Mouse (Mus musculus) right cerebral cortex, postnatal 10 days (tissue): Measurements from ENCODE around the gene Ubash3b.
A peak's percentile ranks its signal among the peaks of the same experiment; 100 is the strongest.

ENCODE experiments used
- DNase-seq, 2 experiments: peaks; one replicate each; pipeline ENCODE4 v3.0.0; 2021; ENCODE audit warnings: low spot score in 2 of 2

The Ubash3b gene

DNA sequence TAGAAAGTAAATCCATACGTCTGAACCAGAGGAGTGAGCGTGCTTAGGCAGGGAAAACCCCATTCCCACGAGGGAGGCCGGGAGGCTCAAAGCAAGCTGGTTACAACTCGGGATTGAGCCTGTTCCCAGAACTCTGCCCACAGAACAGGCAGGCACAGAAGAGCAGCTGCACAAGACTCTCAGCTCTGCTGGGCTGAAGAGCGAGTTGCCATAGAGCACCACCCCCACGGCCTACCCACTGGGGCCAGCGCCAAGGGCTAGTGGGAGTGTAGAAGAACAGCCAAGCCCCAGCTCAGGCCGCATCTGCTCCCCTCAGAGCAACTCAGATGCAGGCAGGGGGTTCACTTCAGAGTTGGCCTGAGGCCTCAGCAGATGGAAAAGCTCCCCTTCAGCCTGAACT, 107.3 kb downstream of the Ubash3b start:
- peak; percentile 90 for DNase-seq

DNA sequence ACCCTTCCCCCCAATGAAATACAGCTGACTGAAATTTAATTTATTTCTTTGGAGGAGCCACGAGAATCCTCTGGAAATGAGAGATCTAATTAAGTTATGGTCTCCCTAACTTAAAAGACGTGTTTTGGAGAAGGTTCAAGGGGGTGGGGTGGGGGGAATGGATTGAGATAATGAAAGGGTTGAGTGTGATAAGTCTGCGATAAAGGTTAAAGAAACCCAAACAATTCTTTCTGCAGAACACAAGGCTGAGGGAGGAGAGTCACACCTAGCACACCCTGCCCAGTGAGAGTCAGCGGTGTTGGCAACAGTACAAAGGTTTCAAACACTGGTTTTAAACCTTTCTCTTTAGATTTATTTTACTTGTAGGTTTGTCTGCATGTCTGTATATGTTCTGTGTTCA, 108.0 kb downstream of the Ubash3b start:
- no peak for DNase-seq

DNA sequence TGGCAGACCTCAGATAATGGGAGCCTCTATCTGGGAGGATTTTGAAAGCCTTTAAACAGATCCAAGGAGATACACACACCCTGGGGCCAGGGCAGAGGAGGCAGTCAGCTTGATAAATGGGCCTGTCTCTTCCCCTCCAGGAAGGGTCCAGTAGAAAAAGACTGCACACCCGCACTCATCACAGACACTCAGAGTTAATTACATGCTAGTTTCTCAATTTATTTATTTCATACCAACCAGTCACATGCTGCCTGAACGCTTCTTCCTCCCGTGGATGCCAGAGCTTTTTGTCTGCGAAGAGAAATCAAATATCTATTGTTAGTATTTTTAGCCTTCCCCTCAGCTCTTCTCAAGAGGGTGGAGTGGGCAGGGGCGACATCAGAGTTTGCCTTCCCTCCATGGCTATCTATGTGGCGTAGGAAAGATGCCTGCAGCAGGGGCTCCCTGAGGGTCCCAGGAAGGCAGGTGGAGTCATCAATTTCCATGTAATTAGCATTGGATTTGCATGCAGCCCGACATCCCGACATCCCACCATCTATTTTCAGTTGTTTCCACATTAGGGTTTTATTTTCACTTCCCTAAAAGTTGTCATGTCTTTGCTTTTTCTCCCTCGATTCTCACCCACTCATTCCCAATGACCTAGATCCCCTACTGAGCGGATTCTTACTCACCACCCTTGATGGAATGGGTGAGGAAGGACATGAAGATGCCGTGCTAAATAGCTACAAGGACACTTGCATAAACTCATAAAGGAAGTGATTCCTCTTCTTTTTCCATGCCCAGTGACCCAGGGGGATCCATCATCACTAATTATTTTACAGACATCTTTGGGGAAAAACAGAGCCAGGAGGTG, 110.2 kb downstream of the Ubash3b start:
- DNase-seq = no peak

DNA sequence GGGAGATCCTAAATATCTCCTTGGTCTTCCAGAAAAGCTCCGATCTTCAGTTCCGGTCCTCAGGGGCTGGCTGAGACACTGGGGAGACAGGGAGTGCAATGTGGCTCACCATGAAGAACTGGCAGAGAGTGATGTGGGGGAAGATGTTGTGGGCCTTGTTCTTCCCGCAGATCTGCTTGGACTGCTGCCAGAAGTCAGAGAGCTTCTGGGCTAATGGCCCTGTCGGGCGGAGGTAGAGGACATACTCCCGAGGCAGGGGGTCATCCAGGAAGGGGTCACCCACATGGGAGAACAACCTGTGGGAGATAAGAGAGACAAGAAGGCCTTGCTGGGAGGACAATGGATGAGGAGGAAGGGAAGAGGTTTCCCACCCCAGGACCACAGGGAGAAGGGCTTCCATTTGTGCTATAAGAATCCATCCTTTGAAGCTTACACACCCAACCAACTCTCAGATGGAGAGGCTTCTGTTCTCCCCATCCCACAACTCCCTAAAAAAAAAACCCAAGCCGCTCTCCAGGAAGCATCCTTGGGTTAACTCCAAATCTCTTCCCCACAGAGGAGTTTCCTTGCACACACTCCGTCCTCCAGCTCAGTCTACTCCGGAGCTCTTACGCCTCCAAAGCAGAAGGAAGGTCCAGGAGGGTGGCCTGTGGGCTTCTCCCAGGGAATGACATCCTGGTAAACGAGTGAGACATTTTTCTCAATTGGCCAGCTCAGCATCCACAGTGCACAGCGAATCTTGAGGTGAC, 111.0 kb downstream of the Ubash3b start:
- peak; percentile 41 to 47 for DNase-seq

DNA sequence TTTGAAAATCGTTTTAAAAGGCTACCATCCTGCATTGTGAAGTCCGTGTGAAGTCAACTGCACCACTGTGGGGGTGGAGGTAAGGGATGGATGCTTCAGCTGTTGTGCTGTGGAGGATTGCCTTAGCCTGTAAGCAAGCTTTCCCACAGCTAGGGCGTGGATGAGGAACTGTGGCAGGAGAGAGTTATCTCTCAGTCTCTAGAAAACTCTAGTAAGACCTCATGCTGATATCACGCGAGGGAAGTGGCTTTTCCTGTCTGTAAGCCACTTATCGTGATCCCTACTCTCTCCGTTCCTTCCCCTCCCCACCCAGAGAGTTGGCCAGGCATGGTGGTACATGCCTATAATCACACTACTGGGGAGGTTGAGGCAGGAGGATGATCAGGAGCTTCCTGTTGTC, 112.2 kb downstream of the Ubash3b start:
- DNase-seq = no peak

DNA sequence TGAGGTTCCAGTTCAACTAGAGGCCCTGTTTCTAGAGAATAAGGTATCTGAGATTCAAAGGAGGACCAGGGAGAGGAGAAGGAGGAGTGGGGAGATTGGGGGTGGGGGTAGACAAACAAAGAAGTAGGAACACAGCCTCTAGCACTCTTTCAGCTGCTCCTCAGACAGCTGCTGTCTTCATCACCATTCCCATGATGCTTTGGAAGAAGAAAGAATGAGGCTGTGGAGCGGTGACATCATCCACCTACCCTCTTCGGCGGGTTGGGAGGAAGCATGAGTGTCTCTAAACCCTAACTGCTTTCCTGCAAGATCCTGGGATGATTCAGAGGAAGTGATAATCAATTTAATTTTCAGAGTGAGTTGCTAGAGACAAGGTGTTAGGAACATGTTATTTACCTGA, 112.7 kb downstream of the Ubash3b start:
- no peak for DNase-seq

DNA sequence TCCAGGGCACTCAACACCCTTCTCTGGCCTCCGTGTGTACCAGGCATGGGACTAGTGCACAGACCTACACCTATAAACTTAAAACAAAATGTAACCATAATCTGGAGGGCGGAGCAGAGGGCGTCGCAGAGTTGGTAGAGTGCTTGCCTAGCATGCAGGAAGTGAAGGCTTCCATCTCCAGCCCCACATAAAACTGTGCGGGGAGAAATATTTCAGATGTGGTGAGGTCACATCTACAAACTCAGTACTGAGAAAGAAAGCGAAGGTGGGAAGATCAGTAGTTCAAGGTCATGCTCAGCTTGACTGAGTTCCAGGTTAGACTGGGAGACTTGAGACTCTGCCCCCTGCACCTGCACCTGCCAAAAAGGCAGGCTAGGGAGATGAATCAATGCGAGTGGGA, 113.3 kb downstream of the Ubash3b start:
- DNase-seq = no peak

DNA sequence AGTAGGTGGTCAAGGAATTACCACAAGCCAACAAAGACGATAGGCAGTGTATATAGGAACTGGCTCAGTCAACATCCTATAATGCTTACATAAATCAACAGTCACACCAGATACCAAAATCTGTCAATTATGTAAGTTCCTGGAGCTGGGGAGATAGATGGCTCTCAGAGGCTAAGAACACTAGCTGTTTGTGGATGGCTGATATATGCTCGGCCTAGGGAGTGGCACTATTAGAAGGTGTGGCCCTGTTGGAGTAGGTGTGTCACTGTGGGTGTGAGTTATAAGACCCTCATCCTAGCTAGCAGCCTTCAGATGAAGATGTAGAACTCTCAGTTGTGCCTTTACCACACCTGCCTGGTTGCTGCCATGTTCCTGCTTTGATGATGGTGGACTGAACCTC, 113.8 kb downstream of the Ubash3b start:
- DNase-seq = no peak

DNA sequence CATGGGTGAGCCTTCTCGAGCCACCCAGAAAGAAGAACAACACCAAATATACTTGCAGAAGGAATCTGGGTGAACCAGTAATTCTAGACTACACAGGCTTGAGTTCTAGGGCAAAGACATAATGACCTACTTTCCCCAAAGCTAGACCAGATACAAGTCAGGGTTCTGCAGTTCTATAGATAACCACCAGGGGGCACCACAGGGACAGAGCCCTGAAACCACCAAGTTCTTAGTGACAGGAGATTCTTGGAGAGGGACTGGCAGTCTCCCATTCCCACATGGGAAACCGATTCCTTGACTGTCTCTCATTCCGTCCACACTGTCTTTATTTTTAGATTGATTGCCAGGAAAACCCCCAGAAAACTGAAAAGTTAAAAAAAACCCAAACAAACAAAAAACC, 116.9 kb downstream of the Ubash3b start:
- peak; percentile 86 to 89 for DNase-seq

DNA sequence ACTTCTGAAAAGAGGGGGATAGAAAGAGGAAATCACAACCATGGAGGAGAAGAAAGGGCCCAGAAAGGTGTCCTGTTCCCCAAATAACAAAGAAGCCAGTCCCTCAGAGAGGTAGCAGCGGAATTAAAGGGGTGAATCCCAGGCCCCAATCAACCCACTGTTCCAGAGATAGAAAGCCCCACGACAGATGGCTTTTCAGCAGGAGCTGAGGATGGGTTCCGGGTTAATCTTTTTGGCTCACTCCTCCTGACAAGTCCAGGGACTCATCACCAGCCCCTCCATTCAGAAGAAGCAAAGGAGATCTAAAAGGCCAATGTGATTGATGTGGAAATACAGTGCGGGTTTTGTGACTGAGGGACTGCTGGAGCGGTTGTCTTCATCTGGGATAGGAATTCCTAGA, 117.9 kb downstream of the Ubash3b start:
- DNase-seq = no peak

DNA sequence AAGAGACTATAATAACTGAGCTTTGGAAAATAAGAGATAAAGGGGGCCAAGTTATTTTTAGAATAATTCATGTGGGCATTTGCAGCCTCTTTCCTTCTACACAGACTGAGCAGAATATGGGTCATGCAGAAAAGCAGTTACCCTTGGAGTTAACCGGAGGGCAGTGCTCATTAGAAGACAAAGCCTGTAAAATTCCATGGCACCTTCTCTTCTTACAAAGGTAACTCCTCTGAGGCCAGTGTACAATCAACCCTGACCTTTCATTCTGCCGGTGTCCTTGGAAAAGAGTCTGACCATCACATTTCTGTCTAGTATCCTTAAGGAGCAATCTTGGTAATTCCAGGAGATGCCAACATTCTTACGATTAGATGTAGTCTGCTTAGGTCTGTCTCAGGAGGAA, 120.1 kb downstream of the Ubash3b start:
- no peak for DNase-seq

DNA sequence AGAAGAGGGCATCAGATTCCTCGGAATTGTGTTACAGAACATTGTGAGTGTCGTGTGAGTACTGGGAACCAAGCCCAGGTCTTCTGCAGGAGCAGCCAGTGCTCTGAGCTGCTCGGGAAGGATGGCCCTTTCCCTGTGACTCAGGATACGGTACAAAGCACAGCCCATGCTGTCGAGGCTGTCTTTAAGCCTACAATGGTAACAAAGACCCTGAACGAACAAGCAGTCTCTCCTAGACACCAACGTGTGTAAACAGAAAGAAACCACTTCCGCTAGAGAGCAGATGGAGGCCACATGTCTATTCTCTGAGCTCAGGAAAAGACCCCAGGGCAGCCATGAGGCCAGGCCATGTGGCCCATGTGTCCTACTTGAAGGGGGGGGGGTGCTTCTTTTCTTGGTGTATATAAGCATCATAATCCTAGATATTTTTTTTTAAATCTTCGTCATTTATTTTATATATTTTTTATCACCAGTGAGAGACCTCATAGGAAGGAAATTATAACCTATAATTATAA, 123.3 kb downstream of the Ubash3b start:
- no peak for DNase-seq

DNA sequence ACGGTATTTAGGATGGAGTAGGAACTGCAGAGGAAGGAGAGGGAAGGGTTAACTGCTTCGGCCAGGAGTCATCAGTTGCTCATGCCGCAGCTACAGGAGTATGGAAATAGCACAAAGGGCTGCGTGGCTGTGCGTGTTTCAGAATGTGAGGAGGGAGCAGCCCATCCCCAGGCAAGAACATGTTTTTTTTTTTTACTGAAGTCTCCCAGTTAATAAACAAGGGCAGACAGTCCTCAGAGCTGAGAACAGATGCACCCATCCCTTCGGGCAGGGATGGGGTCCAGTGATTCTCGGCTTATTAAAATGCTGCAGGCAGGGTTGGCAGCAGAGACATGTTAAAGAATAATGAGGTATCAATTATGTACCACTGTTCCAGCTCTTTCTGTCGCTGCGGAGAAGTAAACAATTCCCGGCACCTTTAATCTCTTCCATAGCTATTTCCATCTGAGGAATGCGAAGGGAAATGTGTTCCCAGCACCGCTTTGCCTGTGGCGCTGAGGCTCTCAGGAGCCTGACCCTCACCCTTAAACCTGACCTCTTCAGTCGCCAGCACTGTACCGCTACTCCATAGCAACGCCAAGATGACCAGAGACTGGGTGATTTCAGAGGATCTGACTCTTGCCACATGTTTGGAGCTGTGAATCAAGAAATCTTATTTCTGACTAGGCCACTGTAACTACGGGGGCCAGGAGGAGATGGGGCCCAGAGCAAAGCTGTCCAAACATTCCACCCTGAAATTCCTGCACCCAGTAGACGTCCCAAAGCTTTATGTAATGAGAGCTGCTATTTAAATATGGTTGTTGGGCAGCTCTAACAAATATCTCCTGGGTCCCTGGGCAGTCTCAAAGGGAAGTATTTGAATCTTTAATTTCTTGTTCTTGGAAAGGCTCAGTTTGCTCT, 129.7 kb downstream of the Ubash3b start:
- DNase-seq = no peak

DNA sequence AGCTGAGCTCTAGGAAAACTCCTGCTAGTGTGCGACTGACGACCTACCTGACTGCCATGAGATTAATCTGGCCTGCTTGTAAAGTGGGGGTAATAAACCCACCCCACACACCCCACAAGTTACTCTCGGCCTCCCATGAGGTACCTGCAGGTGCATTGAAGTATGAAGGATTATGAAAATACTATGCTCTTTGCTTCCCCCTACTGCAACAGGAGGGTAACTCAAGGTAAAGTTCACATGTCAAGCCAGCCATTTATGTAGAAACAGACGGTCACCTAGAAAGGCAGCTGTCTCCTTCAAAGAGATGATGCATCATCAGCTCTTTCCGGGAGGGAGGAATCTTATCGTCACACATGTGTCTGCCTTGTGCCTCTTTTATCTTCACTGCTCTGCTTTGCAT, 131.7 kb downstream of the Ubash3b start:
- no peak for DNase-seq

DNA sequence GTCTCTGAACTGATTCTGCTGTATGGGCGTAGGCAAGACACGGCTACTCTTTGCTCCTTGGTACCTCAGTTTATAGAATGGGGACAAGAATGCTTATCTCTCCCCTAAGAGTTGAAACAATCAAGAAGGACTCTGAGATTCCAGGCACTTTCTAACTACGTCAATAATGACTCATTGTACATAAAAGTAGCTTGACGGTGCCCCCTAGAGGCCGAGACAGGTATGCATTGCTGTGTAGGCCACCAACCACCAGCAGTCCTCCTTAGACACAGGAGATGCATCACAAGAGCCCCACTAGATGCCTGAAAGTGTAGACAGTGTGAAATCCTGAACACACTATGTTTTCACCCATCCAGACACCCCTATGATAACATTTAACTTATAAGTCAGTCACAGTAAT, 133.0 kb downstream of the Ubash3b start:
- DNase-seq = peak; percentile 64 to 73

DNA sequence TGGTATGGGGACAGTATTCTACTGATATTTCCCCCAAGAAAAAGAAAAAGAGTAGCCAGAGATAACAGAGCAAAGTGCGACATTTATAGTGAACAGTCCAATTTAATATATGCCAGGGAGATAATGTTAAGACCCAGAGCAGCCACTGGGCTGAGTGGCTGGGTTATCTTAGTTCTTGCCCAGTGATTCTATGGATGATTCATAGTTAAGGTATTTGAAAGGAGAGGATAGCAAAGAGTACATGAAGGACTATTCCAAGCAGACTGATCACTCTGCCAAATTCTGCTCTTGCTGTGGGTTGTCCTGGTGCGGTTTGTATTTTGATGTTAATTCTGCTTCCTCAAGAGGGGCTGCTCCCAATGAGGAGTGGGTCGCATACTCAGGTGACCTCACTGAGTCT, 139.8 kb downstream of the Ubash3b start:
- no peak for DNase-seq

DNA sequence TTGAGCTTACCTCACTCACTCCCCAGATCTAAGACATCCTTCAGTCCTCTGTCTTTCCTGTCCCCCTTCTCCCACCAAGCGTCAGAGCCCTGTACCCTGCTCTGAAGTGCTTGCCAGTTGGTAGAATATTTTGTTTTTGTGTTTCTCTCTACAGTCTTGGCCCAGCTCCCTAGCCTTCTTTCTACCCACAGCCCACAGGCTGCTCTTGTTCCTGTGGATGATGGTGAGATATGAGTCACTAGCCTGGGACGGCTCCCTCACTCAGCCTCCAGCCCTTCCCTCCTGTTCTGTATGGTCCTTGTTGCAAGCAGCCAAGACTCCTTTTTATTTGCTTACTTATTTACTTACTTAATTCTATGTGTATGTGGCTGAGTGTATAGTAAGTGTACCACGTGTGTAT, 141.0 kb downstream of the Ubash3b start:
- DNase-seq = peak in 1 of 2 experiments; percentile 27

DNA sequence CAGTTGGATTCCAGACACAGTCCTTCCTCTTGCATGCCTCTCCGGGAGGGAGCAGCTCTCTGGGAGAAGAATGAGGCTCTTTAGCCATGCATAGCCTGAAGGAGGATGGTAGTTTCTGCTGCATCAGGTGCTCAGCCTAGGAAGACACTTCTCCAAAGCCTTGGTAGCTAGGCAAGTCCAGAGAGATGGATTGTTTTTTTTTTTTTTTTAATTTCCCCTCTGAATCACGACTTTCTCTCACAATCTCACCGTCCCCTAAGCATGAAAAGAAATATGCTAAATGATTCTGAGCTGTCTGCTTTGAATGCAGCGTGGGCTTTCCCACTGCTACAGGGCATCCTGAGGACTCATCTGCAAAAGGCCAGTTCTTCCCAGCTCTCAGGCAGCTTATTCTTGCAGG, 147.0 kb downstream of the Ubash3b start:
- DNase-seq = no peak

DNA sequence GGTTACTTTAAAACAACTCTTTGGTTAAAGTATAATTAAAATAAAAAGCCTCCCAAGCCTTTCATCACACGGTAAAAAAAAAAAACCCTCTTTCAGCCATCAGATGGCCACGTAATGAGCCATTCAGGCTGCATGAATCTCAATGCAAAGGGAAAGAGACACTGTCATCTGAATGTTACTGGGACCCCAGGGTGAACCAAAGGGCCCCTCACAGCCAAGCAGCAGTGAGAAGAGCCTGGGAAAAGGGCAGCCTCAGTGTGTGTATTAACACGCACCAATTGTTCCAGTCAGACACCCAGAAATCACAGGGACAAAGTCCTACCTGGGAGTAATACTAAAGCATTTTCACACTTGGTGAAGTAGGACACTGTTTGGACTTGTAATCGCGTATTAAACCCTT, 149.0 kb downstream of the Ubash3b start:
- no peak for DNase-seq

DNA sequence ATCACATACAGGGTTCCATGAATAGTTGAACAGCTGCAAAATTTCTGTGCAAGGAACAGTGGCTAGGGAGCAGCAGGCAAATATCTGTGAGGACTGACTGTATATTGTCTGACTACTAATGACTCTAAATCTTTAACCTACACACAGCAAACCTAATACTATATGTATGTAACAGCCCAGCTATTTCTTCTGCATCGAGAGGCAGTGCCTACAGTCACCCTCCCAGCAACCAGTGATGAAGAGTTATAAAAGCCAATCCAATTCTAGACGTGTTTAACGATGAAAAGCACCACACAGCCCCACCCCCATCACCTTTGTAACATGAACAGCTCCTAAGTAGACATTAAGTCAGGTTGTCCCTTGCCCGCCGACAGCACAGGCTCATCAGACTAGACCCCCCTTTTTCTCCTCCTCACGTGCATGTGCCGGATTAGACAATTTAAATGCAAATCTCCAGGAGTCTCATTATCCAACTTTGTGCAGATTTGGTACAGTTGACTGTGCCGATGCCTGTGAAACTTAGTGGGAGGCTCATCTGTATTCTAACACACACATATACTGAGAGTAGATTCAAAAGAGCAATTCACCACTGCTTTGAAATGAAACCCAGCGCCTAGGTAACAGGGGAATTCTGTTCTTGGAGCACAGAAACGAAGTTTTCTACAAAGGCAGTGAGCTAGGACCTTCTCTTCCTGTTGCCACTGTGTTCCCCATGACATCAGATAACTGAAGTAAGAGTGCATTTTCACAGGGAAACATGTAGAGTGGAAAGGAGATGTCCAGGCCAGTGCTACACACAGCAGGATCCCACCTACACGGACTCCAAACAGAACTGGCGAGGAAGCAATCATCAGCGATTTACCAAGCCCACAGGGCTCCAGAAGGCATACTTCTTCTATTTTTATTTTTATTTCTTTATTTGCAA, 149.7 kb downstream of the Ubash3b start:
- DNase-seq = peak; percentile 59 to 72

DNA sequence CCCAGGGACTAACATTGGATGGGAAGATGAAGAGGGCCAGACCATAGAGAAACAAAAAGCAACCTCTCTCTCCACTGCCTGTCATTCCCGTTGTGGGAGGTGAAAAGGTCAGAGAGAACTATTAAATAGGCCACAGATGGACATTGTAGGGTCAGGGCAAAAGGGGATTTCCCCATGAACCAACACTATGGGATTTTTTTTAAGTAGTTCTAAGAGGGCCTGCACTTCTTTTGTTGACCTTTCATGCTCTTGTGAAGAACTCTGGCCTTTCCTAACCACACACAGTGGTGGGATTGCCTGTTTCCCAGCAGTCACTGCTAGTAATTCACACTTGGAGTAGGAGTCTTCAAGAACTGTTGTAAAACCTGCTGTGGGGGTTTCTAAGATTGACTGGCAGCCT, 153.7 kb downstream of the Ubash3b start:
- DNase-seq = no peak
